In genomic region chr2:166728261-166728680, GRCm38 (mm10) we compare ENCODE assay signal across 11 mouse cellular contexts. TPM values are rescaled to one million over a fixed set of nuclear protein-coding genes. Genes with fewer than 3 reads are reported as not detected.
DNase-seq lines count a peak whose midpoint lies in the region; ATAC-seq and TF ChIP-seq lines count a peak whose summit lies in the region.
"Had no signal": no experiment of that assay in that cellular context is flagged by ENCODE, and none has a peak within 500 bp of the region (broad histone marks: within the 10 kb centered on the region; RNA-seq: fewer than 3 reads in every experiment).

No protein-coding gene starts in this region.

- H3K4me2 ChIP-seq in kidney, embryonic 16.5 days (replicated peaks; ENCODE audit: low read depth, low read length): no peak overlapping the region

- 61% methylated on average over 3 of the region's 3 CpGs for WGBS in kidney, adult 2 months
- 49% methylated on average over 3 of the region's 3 CpGs for WGBS in kidney, embryonic 16.5 days
- 53% methylated on average over 3 of the region's 3 CpGs for WGBS in large intestine, adult 2 months
- WGBS in lung, adult 2 months: 62% methylated on average over 3 of the region's 3 CpGs

- TF ChIP-seq EP300 in ES-Bruce4 (IDR thresholded peaks at IDR 0.05; ENCODE audit: insufficient read depth, low read depth, low read length): peak; percentile 60; the same call in 1 of the 2 replicates

- H3K4me3 ChIP-seq in kidney, adult 2 months (ENCODE audit: insufficient read depth, low read depth, low read length): no peak overlapping the region
- no peak overlapping the region for H3K4me3 ChIP-seq in kidney, embryonic 16.5 days (ENCODE audit: low read length)
- no peak overlapping the region for H3K4me3 ChIP-seq in ES-Bruce4 (ENCODE audit: low read depth, low read length)
- no peak overlapping the region for H3K4me3 ChIP-seq in brown adipose tissue, adult 24 weeks (ENCODE audit: insufficient read depth, low read depth, low read length)
- H3K4me3 ChIP-seq in lung, adult 2 months (replicated peaks; ENCODE audit: extremely low read depth, low read depth, low read length): no peak overlapping the region
- H3K4me3 ChIP-seq: erythroblast, embryonic 14.5 days had no signal

- no peak for ATAC-seq in kidney, embryonic 16.5 days (ENCODE audit: low FRiP score, low TSS enrichment)
- ATAC-seq: Patski had no signal

- H3K9ac ChIP-seq in kidney, embryonic 16.5 days (replicated peaks; ENCODE audit: low read length): no peak overlapping the region
- no peak overlapping the region for H3K9ac ChIP-seq in ES-Bruce4 (ENCODE audit: low read depth, poor library complexity, severe bottlenecking)

- H3K36me3 ChIP-seq in kidney, adult 2 months (ENCODE audit: control insufficient read depth, insufficient read depth, low read length): no peaks in the 10 kb centered on the region
- no peaks in the 10 kb centered on the region for H3K36me3 ChIP-seq in kidney, embryonic 16.5 days (ENCODE audit: insufficient read depth, low read length)
- H3K36me3 ChIP-seq in ES-Bruce4 (ENCODE audit: control insufficient read depth, insufficient read depth, low read length, poor library complexity, severe bottlenecking): no peaks in the 10 kb centered on the region

- no peaks in the 10 kb centered on the region for H3K27me3 ChIP-seq in kidney, adult 2 months (replicated peaks; ENCODE audit: control insufficient read depth, insufficient read depth, low read length)
- H3K27me3 ChIP-seq in kidney, embryonic 16.5 days (ENCODE audit: insufficient read depth, low read length): no peaks in the 10 kb centered on the region
- no peaks in the 10 kb centered on the region for H3K27me3 ChIP-seq in ES-Bruce4 (ENCODE audit: control insufficient read depth, insufficient read depth, low read length, poor library complexity, severe bottlenecking)
- H3K27me3 ChIP-seq: Patski had no signal

- no peaks in the 10 kb centered on the region for H3K9me3 ChIP-seq in kidney, embryonic 16.5 days (ENCODE audit: low read length)
- no peaks in the 10 kb centered on the region for H3K9me3 ChIP-seq in ES-Bruce4 (replicated peaks; ENCODE audit: control insufficient read depth, insufficient read depth, low read length, poor library complexity, severe bottlenecking)

- no peak for TF ChIP-seq POLR2A in kidney, adult 2 months (IDR thresholded peaks at IDR 0.05; ENCODE audit: low read depth, low read length)
- TF ChIP-seq POLR2A in ES-Bruce4 (IDR thresholded peaks at IDR 0.05; ENCODE audit: insufficient read depth, low read length): no peak
- TF ChIP-seq POLR2A in lung, adult 2 months (IDR thresholded peaks at IDR 0.05; ENCODE audit: borderline replicate concordance, extremely low read depth, low read depth, low read length): no peak

- H3K27ac ChIP-seq in kidney, adult 2 months (ENCODE audit: insufficient read depth, low read depth, low read length): no peak overlapping the region
- no peak overlapping the region for H3K27ac ChIP-seq in kidney, embryonic 16.5 days (ENCODE audit: low read length)
- no peak overlapping the region for H3K27ac ChIP-seq in ES-Bruce4 (ENCODE audit: insufficient read depth, low read length)
- peak overlapping the region; percentile 83 for H3K27ac ChIP-seq in brown adipose tissue, adult 24 weeks (replicated peaks; ENCODE audit: low read depth, low read length)

- H3K4me1 ChIP-seq in kidney, adult 2 months (ENCODE audit: control insufficient read depth, insufficient read depth, low read length): no peaks in the 10 kb centered on the region
- peaks cover 8% of the 10 kb centered on the region; the same call in 1 of the 2 replicates for H3K4me1 ChIP-seq in kidney, embryonic 16.5 days (ENCODE audit: insufficient read depth, low read length)
- peaks cover 12% of the 10 kb centered on the region for H3K4me1 ChIP-seq in ES-Bruce4 (ENCODE audit: control insufficient read depth, insufficient read depth, low read length)
- H3K4me1 ChIP-seq in brown adipose tissue, adult 24 weeks (ENCODE audit: control insufficient read depth, insufficient read depth, insufficient read length, low read length): peaks cover 11% of the 10 kb centered on the region; the same call in 1 of the 2 replicates
- no peaks in the 10 kb centered on the region for H3K4me1 ChIP-seq in lung, adult 2 months (ENCODE audit: control insufficient read depth, insufficient read depth, low read length)

- TF ChIP-seq CTCF in kidney, adult 2 months (conservative IDR thresholded peaks at IDR 0.05; ENCODE audit: insufficient read depth, insufficient read length, low read depth, low read length): no peak
- TF ChIP-seq CTCF in ES-Bruce4 (IDR thresholded peaks at IDR 0.05; ENCODE audit: low read depth, low read length): no peak
- no peak for TF ChIP-seq CTCF in lung, adult 2 months (IDR thresholded peaks at IDR 0.05; ENCODE audit: insufficient read depth, low read length)

- DNase-seq in kidney, adult 2 months: peak; percentile 27
- DNase-seq in large intestine, adult 2 months (ENCODE audit: low read depth, low spot score): peak; percentile 21
- no peak for DNase-seq in spleen, postnatal 4 days (ENCODE audit: low spot score in 2 of 2)
- DNase-seq in lung, adult 2 months: no peak
- no peak for DNase-seq in cerebellum, postnatal 14 days
- DNase-seq: lung, postnatal 4 days had no signal

RNA-seq across cellular contexts. Expression of gene Prex1, which starts 14.6 kb away (rescaled TPM):
- polyA plus RNA-seq in kidney, adult 2 months (2012; rRNA removed): 12.2 and 14.5 TPM in 2 replicates
- polyA plus RNA-seq in kidney, embryonic 16.5 days (2015; fragmentation: Nextera tagmentation; extraction: Ambion mirVana): 15.7 and 17.8 TPM in 2 replicates
- 10.0 and 10.2 TPM in 2 replicates for polyA plus RNA-seq in ES-Bruce4 (2011; ENCODE audit: insufficient read depth, insufficient read length, low read depth, missing spikeins)
- polyA plus RNA-seq in brown adipose tissue, adult 24 weeks (2012; ENCODE audit: insufficient read depth, insufficient read length, missing spikeins): 2.3 and 4.0 TPM in 2 replicates
- 12.6 and 18.2 TPM in 2 replicates for polyA plus RNA-seq in large intestine, adult 2 months (2012; rRNA removed)
- 61.1 and 64.0 TPM in 2 replicates for polyA plus RNA-seq in lung, adult 2 months (2012; rRNA removed)

Comparison
In these comparisons a context has a peak if more than half of its experiments do, and no peak if none do; other contexts are left out.
1. DNase-seq: peak in kidney, adult 2 months (single experiment) and large intestine, adult 2 months (single experiment); none in spleen, postnatal 4 days (0 of 2), lung, adult 2 months (single experiment) and cerebellum, postnatal 14 days (0 of 2).